Mouse (Mus musculus): ENCODE measurements around the gene Kctd21. TPM values are rescaled to one million over a fixed set of nuclear protein-coding genes. Genes with fewer than 3 reads are reported as not detected.

Kctd21 gene
- polyA plus RNA-seq, 2 experiments = 5.2 to 5.5 TPM

DNA sequence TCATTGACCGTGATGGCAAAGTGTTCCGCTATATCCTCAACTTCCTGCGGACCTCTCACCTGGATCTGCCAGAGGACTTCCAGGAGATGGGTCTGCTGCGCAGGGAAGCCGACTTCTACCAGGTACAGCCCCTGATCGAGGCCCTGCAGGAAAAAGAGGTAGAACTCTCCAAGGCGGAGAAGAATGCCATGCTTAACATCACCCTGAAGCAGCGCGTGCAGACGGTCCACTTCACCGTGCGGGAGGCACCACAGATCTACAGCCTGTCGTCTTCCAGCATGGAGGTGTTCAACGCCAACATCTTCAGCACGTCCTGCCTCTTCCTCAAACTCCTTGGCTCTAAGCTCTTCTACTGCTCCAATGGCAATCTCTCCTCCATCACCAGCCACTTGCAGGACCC lies 15.3 kb downstream of the Kctd21 start:
- no peaks in the 10 kb centered on the region for H3K27me3 ChIP-seq (ENCODE audit: control insufficient read depth, insufficient read depth, low read length)
- no peak overlapping the region for H3K27ac ChIP-seq (replicated peaks; ENCODE audit: low read depth, low read length)
- no peaks in the 10 kb centered on the region for H3K9me3 ChIP-seq (ENCODE audit: control insufficient read depth, low read length)
- TF ChIP-seq POLR2A (IDR thresholded peaks at IDR 0.05; ENCODE audit: borderline replicate concordance, extremely low read depth, insufficient read depth, insufficient read length) = no peak
- no peak overlapping the region for H3K9ac ChIP-seq (ENCODE audit: low read depth, low read length, severe bottlenecking)
- 95% methylated on average over 15 of the region's 15 CpGs for WGBS
- DNase-seq (ENCODE audit: low spot score) (no peak), ATAC-seq (ENCODE audit: low FRiP score, low read depth) (no peak)
- H3K4me3 ChIP-seq (replicated peaks; ENCODE audit: low read length) = no peak overlapping the region
- peaks cover 3% of the 10 kb centered on the region; the same call in 1 of the 2 replicates for H3K4me1 ChIP-seq (ENCODE audit: control insufficient read depth, insufficient read depth, low read length)
- peaks cover 6% of the 10 kb centered on the region; the same call in 1 of the 2 replicates for H3K36me3 ChIP-seq (ENCODE audit: control insufficient read depth, insufficient read depth, low read length)
- no peak overlapping the region for H3K4me2 ChIP-seq (replicated peaks; ENCODE audit: low read depth, low read length, severe bottlenecking)

DNA sequence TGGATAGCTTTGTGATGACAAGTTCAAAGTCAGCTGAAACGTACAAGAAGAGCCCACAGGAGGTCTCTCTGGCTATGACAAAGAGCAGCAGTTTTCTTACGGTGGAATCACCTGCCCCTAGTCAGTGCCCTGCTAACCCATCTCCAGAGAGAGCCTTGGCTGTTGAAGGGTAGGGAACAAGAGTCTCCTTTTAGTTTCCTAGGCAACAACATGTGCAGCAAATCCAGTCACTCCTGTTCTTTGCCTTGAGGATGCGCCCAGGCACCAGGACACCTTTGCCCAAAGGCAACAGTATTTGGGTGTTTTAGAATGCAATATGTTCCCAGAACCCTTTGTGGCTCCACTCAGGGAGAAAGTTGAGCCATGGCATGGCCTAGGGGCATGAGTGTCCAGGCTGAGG lies 16.2 kb downstream of the Kctd21 start:
- H3K9me3 ChIP-seq (ENCODE audit: control insufficient read depth, low read length) = no peaks in the 10 kb centered on the region
- peaks cover 3% of the 10 kb centered on the region; the same call in 1 of the 2 replicates for H3K4me1 ChIP-seq (ENCODE audit: control insufficient read depth, insufficient read depth, low read length)
- ATAC-seq (ENCODE audit: low FRiP score, low read depth) = no peak
- no peak overlapping the region for H3K9ac ChIP-seq (ENCODE audit: low read depth, low read length, severe bottlenecking)
- no peak overlapping the region for H3K4me2 ChIP-seq (replicated peaks; ENCODE audit: low read depth, low read length, severe bottlenecking)
- no peak overlapping the region for H3K4me3 ChIP-seq (replicated peaks; ENCODE audit: low read length)
- DNase-seq (ENCODE audit: low spot score) = no peak
- peaks cover 6% of the 10 kb centered on the region; the same call in 1 of the 2 replicates for H3K36me3 ChIP-seq (ENCODE audit: control insufficient read depth, insufficient read depth, low read length)
- WGBS = 84% methylated on average over 3 of the region's 3 CpGs
- no peak for TF ChIP-seq POLR2A (IDR thresholded peaks at IDR 0.05; ENCODE audit: borderline replicate concordance, extremely low read depth, insufficient read depth, insufficient read length)
- H3K27ac ChIP-seq (replicated peaks; ENCODE audit: low read depth, low read length) = no peak overlapping the region
- H3K27me3 ChIP-seq (ENCODE audit: control insufficient read depth, insufficient read depth, low read length) = no peaks in the 10 kb centered on the region

DNA sequence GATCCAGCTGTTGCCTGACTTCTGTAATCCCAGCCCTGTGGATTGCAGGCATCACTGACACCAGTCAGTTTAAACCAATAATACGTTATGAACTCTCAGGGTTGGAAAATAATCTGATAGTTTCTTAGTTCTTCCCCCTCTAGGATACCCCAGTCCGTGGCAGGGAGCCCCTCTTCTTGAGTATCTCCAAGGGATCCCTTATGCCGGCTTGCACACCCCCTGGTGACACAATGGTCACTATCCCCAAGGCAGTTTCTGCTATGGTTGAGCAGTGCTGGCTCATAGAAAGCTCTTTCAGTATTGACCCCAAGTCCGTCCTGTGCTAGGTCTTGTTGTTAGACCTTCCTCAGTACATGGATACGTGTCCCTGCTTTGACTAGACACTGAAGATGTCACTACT lies 16.7 kb downstream of the Kctd21 start:
- Histone ChIP-seq H3K4me2 (replicated peaks; ENCODE audit: low read depth, low read length, severe bottlenecking) (no peak overlapping the region), H3K9me3 (ENCODE audit: control insufficient read depth, low read length) (no peaks in the 10 kb centered on the region), H3K4me1 (ENCODE audit: control insufficient read depth, insufficient read depth, low read length) (peaks cover 3% of the 10 kb centered on the region; the same call in 1 of the 2 replicates), H3K9ac (ENCODE audit: low read depth, low read length, severe bottlenecking) (no peak overlapping the region), H3K4me3 (replicated peaks; ENCODE audit: low read length) (no peak overlapping the region), H3K27ac (replicated peaks; ENCODE audit: low read depth, low read length) (no peak overlapping the region), H3K27me3 (ENCODE audit: control insufficient read depth, insufficient read depth, low read length) (no peaks in the 10 kb centered on the region), H3K36me3 (ENCODE audit: control insufficient read depth, insufficient read depth, low read length) (peaks cover 6% of the 10 kb centered on the region; the same call in 1 of the 2 replicates)
- DNase-seq (ENCODE audit: low spot score) (no peak), ATAC-seq (ENCODE audit: low FRiP score, low read depth) (no peak)
- TF ChIP-seq POLR2A (IDR thresholded peaks at IDR 0.05; ENCODE audit: borderline replicate concordance, extremely low read depth, insufficient read depth, insufficient read length) = no peak
- WGBS = 89% methylated on average over 5 of the region's 5 CpGs

DNA sequence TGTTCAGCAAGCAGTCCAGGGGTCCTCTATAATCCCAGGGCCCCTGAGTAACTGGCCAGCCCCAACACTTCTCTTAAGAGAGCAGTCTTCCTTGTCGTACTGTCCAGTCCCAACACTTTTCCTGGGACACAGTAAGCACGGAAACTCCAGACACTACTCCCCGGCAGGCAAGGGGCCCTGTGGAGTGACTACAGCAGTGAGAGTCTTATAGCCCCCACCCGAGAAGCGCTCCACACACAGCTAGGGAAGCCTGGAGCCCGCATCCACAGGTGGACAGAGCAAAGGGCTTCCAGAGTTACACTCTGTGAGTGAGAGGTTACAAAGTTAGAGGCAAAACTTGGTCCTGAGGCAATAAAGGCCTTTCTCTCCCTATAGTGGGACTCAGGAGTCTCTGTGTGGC lies 17.3 kb downstream of the Kctd21 start:
- 85% methylated on average over 6 of the region's 6 CpGs for WGBS
- H3K4me3 ChIP-seq (replicated peaks; ENCODE audit: low read length) = no peak overlapping the region
- no peak for ATAC-seq (ENCODE audit: low FRiP score, low read depth)
- no peak overlapping the region for H3K9ac ChIP-seq (ENCODE audit: low read depth, low read length, severe bottlenecking)
- no peaks in the 10 kb centered on the region for H3K27me3 ChIP-seq (ENCODE audit: control insufficient read depth, insufficient read depth, low read length)
- H3K27ac ChIP-seq (replicated peaks; ENCODE audit: low read depth, low read length) = no peak overlapping the region
- no peak for TF ChIP-seq POLR2A (IDR thresholded peaks at IDR 0.05; ENCODE audit: borderline replicate concordance, extremely low read depth, insufficient read depth, insufficient read length)
- no peak for DNase-seq (ENCODE audit: low spot score)
- no peaks in the 10 kb centered on the region for H3K9me3 ChIP-seq (ENCODE audit: control insufficient read depth, low read length)
- no peak overlapping the region for H3K4me2 ChIP-seq (replicated peaks; ENCODE audit: low read depth, low read length, severe bottlenecking)
- H3K4me1 ChIP-seq (ENCODE audit: control insufficient read depth, insufficient read depth, low read length) = peaks cover 3% of the 10 kb centered on the region; the same call in 1 of the 2 replicates
- H3K36me3 ChIP-seq (ENCODE audit: control insufficient read depth, insufficient read depth, low read length) = peaks cover 6% of the 10 kb centered on the region; the same call in 1 of the 2 replicates

DNA sequence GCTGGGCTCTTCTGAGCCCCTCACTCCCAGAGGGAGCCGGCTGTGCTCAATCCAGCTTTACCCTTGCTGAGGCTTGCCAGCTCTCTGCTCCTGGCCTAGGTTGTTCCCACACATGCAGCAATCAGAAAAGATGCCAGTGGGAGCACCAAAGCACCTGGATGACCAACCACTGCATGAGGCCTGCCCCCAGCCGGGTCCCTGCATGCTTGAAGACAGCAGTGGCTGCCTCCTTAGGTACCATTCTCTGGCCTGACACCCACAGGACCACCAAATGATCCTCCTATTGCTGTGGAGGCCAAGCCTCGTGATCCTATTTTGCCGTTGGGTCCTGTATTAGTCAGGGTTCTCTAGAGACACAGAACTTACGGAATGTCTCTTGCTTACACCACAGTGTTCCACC lies 18.8 kb downstream of the Kctd21 start:
- no peaks in the 10 kb centered on the region for H3K27me3 ChIP-seq (ENCODE audit: control insufficient read depth, insufficient read depth, low read length)
- H3K9ac ChIP-seq (ENCODE audit: low read depth, low read length, severe bottlenecking) = no peak overlapping the region
- no peak for TF ChIP-seq POLR2A (IDR thresholded peaks at IDR 0.05; ENCODE audit: borderline replicate concordance, extremely low read depth, insufficient read depth, insufficient read length)
- no peak overlapping the region for H3K4me3 ChIP-seq (replicated peaks; ENCODE audit: low read length)
- H3K9me3 ChIP-seq (ENCODE audit: control insufficient read depth, low read length) = no peaks in the 10 kb centered on the region
- ATAC-seq (ENCODE audit: low FRiP score, low read depth) (no peak), DNase-seq (ENCODE audit: low spot score) (no peak)
- H3K27ac ChIP-seq (replicated peaks; ENCODE audit: low read depth, low read length) = no peak overlapping the region
- WGBS = 70% methylated on average over 5 of the region's 5 CpGs
- H3K4me1 ChIP-seq (ENCODE audit: control insufficient read depth, insufficient read depth, low read length) = no peaks in the 10 kb centered on the region
- no peak overlapping the region for H3K4me2 ChIP-seq (replicated peaks; ENCODE audit: low read depth, low read length, severe bottlenecking)
- H3K36me3 ChIP-seq (ENCODE audit: control insufficient read depth, insufficient read depth, low read length) = peaks cover 6% of the 10 kb centered on the region; the same call in 1 of the 2 replicates

All from limb, embryonic 14.5 days (tissue).